Mouse (Mus musculus) thymus, adult 2 months (tissue): ENCODE measurements around the gene Krt18.

Source experiments
- CTCF ChIP-seq: fragments of 200-500 bp; IDR thresholded peaks from 2 replicates; pipeline ENCODE4 v1.5.1; 2012; ENCODE audit warnings: mild to moderate bottlenecking, control low read depth, low read length, moderate library complexity, borderline replicate concordance; ENCODE audit not compliant: control insufficient read depth, poor library complexity, insufficient read depth; ENCODE audit errors: extremely low read depth
- POLR2A ChIP-seq: fragments of 200-500 bp; IDR thresholded peaks from 2 replicates; pipeline ENCODE4 v1.6.1; 2012; ENCODE audit warnings: mild to moderate bottlenecking, low read length, control low read depth, moderate library complexity; ENCODE audit not compliant: control insufficient read depth, poor library complexity, insufficient read depth; ENCODE audit errors: extremely low read depth

DNA sequence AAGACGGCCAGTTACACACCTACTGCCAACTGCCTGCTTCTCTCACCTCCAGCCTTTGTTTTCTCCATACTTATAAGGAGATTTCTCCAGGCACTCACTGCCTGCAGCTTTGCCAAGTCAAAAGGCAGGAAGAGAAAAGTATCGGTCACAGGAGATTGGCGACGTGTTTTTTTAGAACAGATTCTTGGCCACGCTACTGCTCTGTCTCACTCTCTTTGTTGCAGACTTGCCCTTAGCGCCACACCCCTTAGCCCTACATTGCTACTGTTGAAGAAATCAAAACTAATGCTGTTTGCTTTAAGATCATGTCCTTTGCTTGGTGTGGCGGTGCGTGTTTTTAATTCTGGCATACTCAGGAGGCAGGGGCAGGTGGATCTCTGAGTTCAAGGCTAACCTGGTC lies 4.1 kb upstream of the Krt18 start:
- TF ChIP-seq CTCF (no peak), POLR2A (no peak)
